Mouse (Mus musculus) adrenal gland, postnatal 4 days (tissue): Measurements from ENCODE around the gene Cdhr1. TPM values are rescaled to one million over a fixed set of nuclear protein-coding genes. Genes with fewer than 3 reads are reported as not detected.

ENCODE experiments used
- DNase-seq, 2 experiments: peaks; one replicate each; pipeline ENCODE4 v3.0.0; 2021 to 2022; ENCODE audit warnings: low spot score in 2 of 2, mixed read lengths in 2 of 2
- total RNA-seq, 2 experiments: library from RNA; stranded (reverse); gene quantifications; 2 replicates each; pipeline ENCODE4 v1.2.3; 2021

Gene Cdhr1
- total RNA-seq, 2 experiments from 2014 or later: 0.95 to 1.8 TPM

- DNase-seq: no peak
These were observed 14.4 kb downstream of the Cdhr1 start for GRCm38 (mm10) chr14:37083755-37084154.

GRCm38 (mm10) chr14:37080724-37081123 is 17.4 kb downstream of the Cdhr1 start:
- DNase-seq: no peak

DNA sequence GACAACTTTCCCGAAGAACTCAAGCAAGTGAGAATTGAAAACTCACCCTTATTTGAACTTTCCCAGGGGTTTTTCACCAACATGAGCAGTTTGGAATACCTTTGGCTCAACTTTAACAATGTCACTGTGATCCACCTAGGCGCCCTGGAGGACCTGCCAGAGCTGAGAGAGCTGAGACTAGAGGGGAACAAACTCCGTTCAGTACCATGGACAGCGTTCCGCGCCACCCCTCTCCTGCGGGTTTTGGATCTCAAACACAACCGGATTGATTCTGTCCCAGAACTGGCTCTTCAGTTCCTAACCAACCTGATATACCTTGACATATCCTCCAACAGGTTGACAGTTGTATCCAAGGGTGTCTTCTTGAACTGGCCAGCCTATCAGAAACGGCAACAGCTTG is 29.6 kb downstream of the Cdhr1 start:
- peak; percentile 18 to 24 for DNase-seq

GRCm38 (mm10) chr14:37067629-37068028 is 30.5 kb downstream of the Cdhr1 start, which contains the start of gene Lrit2:
TSS of gene Lrit2 (plus strand) at chr14:37067929.
- no peak for DNase-seq

- DNase-seq: no peak
These were observed 31.5 kb downstream of the Cdhr1 start for GRCm38 (mm10) chr14:37066636-37067035.

GRCm38 (mm10) chr14:37064849-37065248 is 33.3 kb downstream of the Cdhr1 start:
- DNase-seq: no peak

DNA sequence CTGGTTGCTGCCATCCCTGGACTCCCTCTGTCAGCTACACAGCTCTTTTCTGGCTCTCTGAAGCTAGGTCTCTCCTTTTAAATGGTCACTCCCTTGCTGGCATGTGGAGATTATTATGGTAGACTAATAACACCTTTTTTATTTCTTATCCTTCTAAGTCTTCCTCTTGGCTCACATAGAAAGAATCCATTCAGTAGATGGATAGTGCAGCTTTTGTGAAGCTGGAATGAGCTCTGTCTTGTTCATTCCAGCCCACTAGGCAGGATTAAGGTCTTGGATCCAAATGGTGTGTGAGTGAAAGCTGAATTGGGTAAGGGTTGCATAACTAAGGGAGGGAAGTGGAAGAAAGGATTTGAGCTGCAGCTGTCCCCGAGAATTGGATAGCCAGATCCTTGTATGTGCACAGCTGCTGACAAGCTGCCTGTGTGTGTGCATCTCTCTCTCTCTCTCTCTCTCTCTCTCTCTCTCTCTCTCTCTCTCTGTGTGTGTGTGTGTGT is 49.2 kb downstream of the Cdhr1 start, which contains the start of gene Rgr:
Rgr (minus strand) TSS at position 51 of the 497 bp plus-strand sequence.
- DNase-seq: no peak

- no peak for DNase-seq
These were observed 63.7 kb downstream of the Cdhr1 start for GRCm38 (mm10) chr14:37034432-37034831.

DNA sequence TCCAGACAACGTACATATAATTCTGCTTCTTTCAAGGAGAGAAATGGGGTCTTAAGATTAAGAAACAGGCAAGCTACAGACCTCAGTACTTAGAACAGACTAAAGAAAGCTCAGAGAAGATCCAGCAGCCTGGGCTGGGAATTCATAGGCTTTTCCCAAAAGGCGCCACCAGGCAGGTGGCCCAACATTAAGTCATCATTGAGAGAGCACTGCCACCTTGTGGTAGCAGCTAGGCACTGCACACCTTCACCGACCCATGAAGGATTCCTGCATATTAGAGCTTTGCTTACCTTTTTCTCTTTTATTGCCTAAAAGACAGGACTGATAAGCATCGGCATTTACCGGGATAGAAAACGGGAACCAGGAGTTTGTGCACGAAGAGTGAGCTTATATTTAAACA is 64.9 kb downstream of the Cdhr1 start:
- peak; percentile 16 to 34 for DNase-seq

- no peak for DNase-seq
These were observed 65.6 kb downstream of the Cdhr1 start for GRCm38 (mm10) chr14:37032481-37033104.

GRCm38 (mm10) chr14:37028555-37028954 is 69.6 kb downstream of the Cdhr1 start:
- DNase-seq: no peak

DNA sequence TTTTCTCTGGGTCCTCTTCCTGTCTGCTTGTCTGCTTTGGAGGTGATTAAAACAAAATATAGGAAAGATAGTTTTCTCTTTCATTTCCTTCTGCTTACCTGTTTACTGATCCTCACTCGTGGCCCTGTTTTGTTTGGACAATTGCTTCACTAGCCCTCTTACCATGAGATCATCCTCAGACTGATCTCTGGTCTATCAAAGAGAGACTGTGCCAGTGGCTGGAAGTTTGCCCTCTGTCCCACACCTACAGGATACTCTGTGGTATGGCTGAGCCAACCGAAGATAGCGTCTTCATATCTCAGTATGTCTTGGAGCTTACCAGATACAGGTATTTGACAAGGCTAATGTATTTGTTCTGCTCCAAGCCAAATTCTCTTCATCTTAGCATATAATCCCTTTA is 70.2 kb downstream of the Cdhr1 start:
- DNase-seq: no peak

Other genes starting within 250 kb of the Cdhr1 start
- gene Ccser2, start 129.6 kb downstream of the Cdhr1 start, total RNA-seq: 10 to 100 TPM; 29.1 to 33.4 TPM
- not detected for gene Rgr, start 49.4 kb downstream of the Cdhr1 start, total RNA-seq
- gene Lrit1, start 43.5 kb downstream of the Cdhr1 start, total RNA-seq: under 1 TPM in 1 of 2 experiments, not detected in 1; 0.06 TPM
- not detected for gene Lrit2, start 30.4 kb downstream of the Cdhr1 start, total RNA-seq
- gene 2610528A11Rik, start 15.7 kb upstream of the Cdhr1 start, total RNA-seq: 1 to 10 TPM in 1 of 2 experiments, under 1 TPM in 1; 0.90 to 1.2 TPM
- 100 to 1,000 TPM; 353 to 375 TPM for gene Ghitm, start 36.9 kb upstream of the Cdhr1 start, total RNA-seq